Mouse (Mus musculus) kidney, embryonic 14.5 days (tissue): ENCODE results near the gene Slc46a1. TPM values are rescaled to one million over a fixed set of nuclear protein-coding genes. Genes with fewer than 3 reads are reported as not detected.

Experiments used
- ATAC-seq: fragments of 200-750 bp; cut with Nextera tagmentation; 2 replicates; pipeline ENCODE4 v1.8.0; 2017; ENCODE audit warnings: moderate number of reproducible peaks, mild to moderate bottlenecking, moderate TSS enrichment, moderate library complexity; ENCODE audit not compliant: low FRiP score, low TSS enrichment
- H3K27ac ChIP-seq: fragments of 300-500 bp; sonication (generic); 2 replicates; pipeline ENCODE4 v1.5.1; 2014; ENCODE audit warnings: low read depth, mild to moderate bottlenecking, low read length, moderate library complexity, mixed read lengths
- H3K27me3 ChIP-seq: fragments of 300-500 bp; sonication (generic); 2 replicates; pipeline ENCODE4 v1.6.1; 2014; ENCODE audit warnings: mild to moderate bottlenecking, low read length; ENCODE audit not compliant: control insufficient read depth, insufficient read depth
- H3K36me3 ChIP-seq: fragments of 300-500 bp; sonication (generic); 2 replicates; pipeline ENCODE4 v1.6.1; 2014; ENCODE audit warnings: low read length, mixed read lengths; ENCODE audit not compliant: control insufficient read depth, insufficient read depth
- H3K4me1 ChIP-seq: fragments of 300-500 bp; sonication (generic); 2 replicates; pipeline ENCODE4 v1.6.1; 2014; ENCODE audit warnings: low read length, mixed read lengths; ENCODE audit not compliant: control insufficient read depth, insufficient read depth
- H3K4me2 ChIP-seq: fragments of 300-500 bp; sonication (generic); replicated peaks from 2 replicates; pipeline ENCODE4 v1.6.1; 2014; ENCODE audit warnings: low read depth, mild to moderate bottlenecking, low read length
- H3K4me3 ChIP-seq: fragments of 300-500 bp; sonication (generic); 2 replicates; pipeline ENCODE4 v1.5.1; 2014; ENCODE audit warnings: mild to moderate bottlenecking, low read length
- H3K9ac ChIP-seq: fragments of 300-500 bp; sonication (generic); 2 replicates; pipeline ENCODE4 v1.6.1; 2014; ENCODE audit warnings: low read depth, mild to moderate bottlenecking, low read length, moderate library complexity
- H3K9me3 ChIP-seq: fragments of 300-500 bp; sonication (generic); 2 replicates; pipeline ENCODE4 v1.6.1; 2016; ENCODE audit warnings: low read length; ENCODE audit not compliant: control insufficient read depth
- WGBS: fragments of 180-500 bp; shearing (Covaris S2); extraction: QIAGEN DNeasy Blood & Tissue Kit; methylation state at CpG from one replicate; pipeline ENCODE4 v1.1.7; 2014; 5-methylcytosine and 5-hydroxymethylcytosine counted together
- polyA plus RNA-seq: library from polyadenylated mRNA; unstranded; fragments of >200 nt; fragmentation: Nextera tagmentation; extraction: Ambion mirVana; gene quantifications from 2 replicates; pipeline ENCODE4 v1.2.1, GENCODE M21; 2014

Gene Slc46a1
- polyA plus RNA-seq = 13.1 and 18.5 TPM in 2 replicates

DNA sequence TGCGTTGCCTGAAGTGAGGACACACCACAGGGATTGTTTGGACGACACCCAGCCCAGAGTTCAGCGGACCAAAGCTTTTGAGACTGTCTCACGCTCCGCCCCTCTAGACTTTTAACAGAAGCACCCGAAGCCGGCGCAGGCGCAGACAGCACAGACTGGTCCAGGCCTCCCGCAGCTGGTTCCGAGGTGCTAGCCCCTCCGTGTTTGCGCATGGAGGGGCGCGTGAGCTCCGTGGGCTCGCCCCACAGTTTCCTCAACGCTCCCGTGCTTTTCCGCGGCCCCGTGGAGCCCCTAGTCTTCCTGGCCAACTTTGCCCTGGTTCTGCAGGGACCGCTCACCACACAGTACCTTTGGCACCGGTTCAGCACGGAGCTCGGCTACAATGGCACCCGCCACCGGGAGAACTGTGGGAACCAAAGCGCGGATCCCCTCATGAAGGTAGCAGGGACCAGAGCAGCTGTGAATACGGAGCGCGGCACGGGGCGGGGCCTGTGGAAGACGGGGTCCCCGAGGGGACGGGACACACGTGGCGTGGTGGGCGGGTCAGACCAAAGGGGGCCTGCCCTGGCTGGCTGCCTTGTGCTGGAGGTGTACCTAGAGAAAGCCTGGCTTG, at the start of gene Slc46a1:
Slc46a1 (plus strand) TSS at position 130 of the 613 bp plus-strand sequence.
- Histone ChIP-seq H3K9ac (peak within 1 kb of the TSS; percentile 82), H3K27ac (peak within 1 kb of the TSS; percentile 94), H3K4me3 (peak within 1 kb of the TSS; percentile 80), H3K36me3 (no peaks in the 10 kb centered on the region; the same call in 1 of the 2 replicates), H3K4me1 (peaks cover 14% of the 10 kb centered on the region), H3K27me3 (no peaks in the 10 kb centered on the region), H3K4me2 (peak within 1 kb of the TSS; percentile 93), H3K9me3 (peaks cover 4% of the 10 kb centered on the region; the same call in 1 of the 2 replicates)
- WGBS = 1% methylated on average over 41 of the region's 41 CpGs
- ATAC-seq = peak; percentile 95

DNA sequence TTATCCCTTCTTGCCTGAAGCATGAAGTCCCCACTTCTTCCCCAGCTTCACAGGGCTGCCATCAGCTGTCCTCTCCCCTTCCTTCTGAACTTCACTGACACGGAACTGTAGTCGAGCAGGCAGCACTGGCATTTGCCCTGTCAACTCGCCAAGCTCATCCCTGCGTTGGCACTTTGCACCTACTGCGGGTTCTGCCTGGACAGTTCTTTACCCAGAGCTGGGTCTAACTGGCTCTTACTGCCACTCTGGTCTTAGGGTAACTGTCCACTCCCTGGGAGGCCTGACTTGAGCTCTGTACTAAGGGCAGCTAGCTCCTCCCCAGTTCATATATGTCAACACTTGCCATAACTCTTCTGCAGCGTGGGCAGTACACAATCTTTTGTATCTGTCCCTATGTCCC, 48.6 kb upstream of the Slc46a1 start:
- H3K9me3 ChIP-seq = no peaks in the 10 kb centered on the region
- H3K27me3 ChIP-seq = peaks cover 2% of the 10 kb centered on the region; the same call in 1 of the 2 replicates
- no peak overlapping the region for H3K4me3 ChIP-seq
- WGBS = 65% methylated on average over 6 of the region's 6 CpGs
- no peak overlapping the region for H3K9ac ChIP-seq
- H3K4me1 ChIP-seq = peaks cover 2% of the 10 kb centered on the region
- H3K27ac ChIP-seq = no peak overlapping the region
- no peak for ATAC-seq
- no peak overlapping the region for H3K4me2 ChIP-seq
- no peaks in the 10 kb centered on the region for H3K36me3 ChIP-seq

DNA sequence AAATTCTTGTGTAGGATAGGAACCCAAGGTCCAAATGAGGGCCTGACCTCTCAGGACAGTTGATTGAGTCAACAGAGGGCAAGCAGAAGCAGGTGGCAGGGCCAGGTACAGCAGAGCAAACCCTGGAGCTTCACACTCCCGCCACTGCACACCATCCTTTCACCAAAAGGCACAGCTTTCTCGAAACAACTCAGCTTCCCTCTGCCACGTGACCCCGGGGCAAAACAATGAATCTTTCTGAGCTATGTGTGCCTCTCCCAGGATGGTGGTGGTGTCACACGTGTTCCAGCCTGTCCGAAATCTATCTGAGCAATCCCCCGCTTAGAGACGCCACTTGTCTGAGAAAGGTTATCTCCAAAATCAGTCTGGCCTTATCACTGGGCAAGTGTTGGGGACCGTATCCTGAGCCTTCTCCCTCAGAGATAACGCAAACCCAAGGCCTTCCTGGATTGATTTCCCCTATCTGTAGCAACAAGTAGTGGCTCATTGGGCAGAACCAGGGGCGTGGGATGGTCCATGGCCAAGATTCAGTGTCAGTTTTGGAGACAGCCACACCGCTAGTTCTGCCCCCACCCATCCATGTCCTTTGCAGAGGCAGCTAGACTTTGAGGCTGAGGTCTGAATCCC, 45.1 kb upstream of the Slc46a1 start:
- Histone ChIP-seq H3K27me3 (peaks cover 2% of the 10 kb centered on the region; the same call in 1 of the 2 replicates), H3K9ac (no peak overlapping the region), H3K4me3 (no peak overlapping the region), H3K4me1 (peaks cover 10% of the 10 kb centered on the region), H3K4me2 (no peak overlapping the region), H3K27ac (no peak overlapping the region), H3K9me3 (no peaks in the 10 kb centered on the region), H3K36me3 (no peaks in the 10 kb centered on the region)
- no peak for ATAC-seq
- WGBS = 38% methylated on average over 12 of the region's 12 CpGs

DNA sequence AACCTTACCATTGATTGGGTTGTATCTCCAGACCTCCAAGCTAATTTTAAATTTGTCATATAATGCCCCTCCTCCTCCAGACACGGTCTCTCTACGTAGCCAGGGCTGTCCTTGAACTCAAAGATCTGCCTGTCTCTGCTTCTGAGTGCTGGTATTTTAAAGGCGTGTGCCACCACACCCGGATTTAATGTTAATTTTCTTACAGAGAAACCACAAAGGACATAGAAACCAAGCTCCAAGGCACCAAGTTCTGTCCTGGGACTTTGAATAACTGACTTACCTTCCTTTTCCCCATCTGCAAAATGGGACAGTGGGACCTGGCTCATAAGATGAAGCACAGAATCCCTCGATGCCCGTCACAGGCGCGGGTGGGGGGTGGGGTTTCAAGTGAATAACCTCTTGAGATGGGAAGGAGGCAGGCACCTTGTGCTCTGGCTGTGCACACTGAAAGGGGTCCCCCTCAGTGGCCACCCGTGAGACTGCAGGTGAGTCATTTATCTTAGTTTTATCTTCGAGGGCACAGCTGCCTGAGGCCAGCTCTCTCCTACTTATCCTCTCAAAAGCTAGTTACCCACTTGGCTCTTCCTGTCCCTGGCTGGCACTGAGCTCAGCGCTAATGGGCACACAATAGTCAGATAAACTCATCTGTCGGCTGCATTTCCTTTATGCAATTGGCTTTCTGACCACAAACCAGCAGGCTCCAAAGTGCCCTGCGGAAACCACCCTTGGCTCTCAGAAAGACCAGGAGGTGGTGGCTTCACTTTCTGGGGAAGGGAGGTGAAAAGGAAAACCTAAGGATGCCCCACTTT, 44.1 kb upstream of the Slc46a1 start:
- ATAC-seq = no peak
- H3K9ac ChIP-seq = no peak overlapping the region
- H3K36me3 ChIP-seq = no peaks in the 10 kb centered on the region
- no peaks in the 10 kb centered on the region for H3K9me3 ChIP-seq
- no peak overlapping the region for H3K4me2 ChIP-seq
- 65% methylated on average over 13 of the region's 13 CpGs for WGBS
- no peak overlapping the region for H3K4me3 ChIP-seq
- no peak overlapping the region for H3K27ac ChIP-seq
- H3K27me3 ChIP-seq = peaks cover 2% of the 10 kb centered on the region; the same call in 1 of the 2 replicates
- H3K4me1 ChIP-seq = peaks cover 10% of the 10 kb centered on the region

DNA sequence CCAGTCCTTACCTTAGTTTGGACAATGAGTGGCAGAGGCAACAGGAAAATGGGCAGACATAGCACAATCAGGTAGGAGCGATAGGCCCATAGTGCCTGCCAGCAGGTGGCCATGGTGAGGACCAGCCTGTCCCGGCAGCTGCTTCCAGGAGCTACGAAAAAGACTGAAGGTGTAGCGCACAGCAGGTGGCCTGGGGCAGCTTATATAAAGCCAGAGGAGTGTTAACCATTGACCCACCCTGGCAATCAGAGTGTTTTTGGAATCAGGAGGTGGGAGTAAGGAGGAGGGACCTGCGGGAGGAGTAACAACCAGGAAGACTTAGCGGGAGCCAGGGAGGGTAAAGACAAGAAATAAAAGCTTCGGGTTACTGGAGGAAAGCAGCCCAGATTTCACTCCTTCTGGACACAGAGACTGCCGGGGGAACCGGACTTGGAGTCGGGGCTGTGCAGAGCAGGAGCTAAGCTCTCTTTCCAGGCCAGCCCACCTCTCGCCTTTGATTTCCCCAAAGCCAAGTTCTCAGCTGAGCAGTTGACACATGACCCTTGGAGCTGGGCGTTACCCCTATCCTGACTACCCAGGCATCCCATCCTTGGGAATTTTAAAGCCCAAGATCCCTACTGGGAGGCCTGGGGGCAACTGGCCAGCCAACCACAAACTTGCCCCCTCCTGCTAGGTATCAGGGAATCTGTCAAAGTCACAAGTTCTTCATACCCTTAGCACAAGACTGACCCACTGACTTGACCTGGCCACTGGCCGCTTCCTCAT, 43.3 kb upstream of the Slc46a1 start, which contains the start of gene Slc13a2:
Slc13a2 (minus strand) TSS at position 163 of the 765 bp plus-strand sequence.
- Histone ChIP-seq H3K4me1 (peaks cover 10% of the 10 kb centered on the region), H3K9ac (0 out of 2 replicates have a peak within 1 kb of the TSS, but pooled peaks have one; percentile 7), H3K4me3 (peak within 1 kb of the TSS; percentile 10; the same call in 1 of the 2 replicates), H3K27me3 (peaks cover 2% of the 10 kb centered on the region; the same call in 1 of the 2 replicates), H3K4me2 (peak within 1 kb of the TSS; percentile 22; the same call in 1 of the 2 replicates), H3K36me3 (no peaks in the 10 kb centered on the region), H3K27ac (no peak within 1 kb of the TSS), H3K9me3 (no peaks in the 10 kb centered on the region)
- peak; percentile 37; the same call in 1 of the 2 replicates for ATAC-seq
- WGBS = 9% methylated on average over 13 of the region's 13 CpGs

DNA sequence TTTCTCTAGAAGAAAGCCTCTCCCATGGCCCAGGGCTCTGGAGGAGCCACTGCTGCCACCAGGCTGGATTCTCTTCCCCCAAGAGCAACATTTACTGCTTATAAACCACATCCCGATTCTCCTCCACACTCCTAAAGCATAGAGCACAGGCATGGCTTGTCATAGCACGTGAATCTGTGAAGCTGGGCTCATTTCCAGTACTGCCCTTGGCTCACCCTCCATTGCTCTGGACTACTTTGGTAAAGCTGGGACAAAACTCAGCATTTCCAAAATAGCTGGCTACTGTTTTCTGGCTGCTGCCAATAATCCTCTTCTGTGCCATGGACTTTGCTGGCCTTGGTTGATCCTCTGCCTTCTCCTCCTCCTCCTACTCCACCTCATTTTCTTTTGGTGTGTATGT, 41.1 kb upstream of the Slc46a1 start:
- Histone ChIP-seq H3K4me1 (peaks cover 10% of the 10 kb centered on the region), H3K27ac (no peak overlapping the region), H3K9me3 (no peaks in the 10 kb centered on the region), H3K27me3 (no peaks in the 10 kb centered on the region), H3K4me3 (no peak overlapping the region), H3K9ac (no peak overlapping the region), H3K36me3 (no peaks in the 10 kb centered on the region), H3K4me2 (no peak overlapping the region)
- WGBS = 59% methylated on average over 2 of the region's 2 CpGs
- no peak for ATAC-seq

DNA sequence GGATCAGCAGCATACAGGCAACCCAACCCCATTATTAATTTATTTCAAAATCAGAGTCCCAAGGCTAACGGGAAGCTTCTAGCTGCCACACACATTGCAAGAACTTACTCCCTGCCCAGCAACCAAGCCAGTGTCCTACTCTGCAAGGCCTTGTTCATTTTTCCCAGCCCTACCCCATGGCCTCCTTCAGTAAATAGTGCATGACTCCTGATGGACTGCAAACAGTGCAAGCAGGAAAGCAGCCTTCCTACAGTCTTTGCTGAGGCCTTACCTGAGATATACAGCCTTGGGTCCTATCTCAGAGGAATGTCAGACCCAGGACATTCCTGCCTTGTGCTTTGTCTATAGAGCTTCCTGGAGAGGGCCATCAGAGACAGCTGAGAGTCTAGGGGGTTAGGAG, 39.9 kb upstream of the Slc46a1 start:
- WGBS = 94% methylated on average over 1 of the region's 1 CpGs
- H3K9me3 ChIP-seq = no peaks in the 10 kb centered on the region
- H3K27me3 ChIP-seq = no peaks in the 10 kb centered on the region
- H3K4me3 ChIP-seq = no peak overlapping the region
- H3K4me2 ChIP-seq = no peak overlapping the region
- ATAC-seq = no peak
- H3K27ac ChIP-seq = no peak overlapping the region
- peaks cover 10% of the 10 kb centered on the region for H3K4me1 ChIP-seq
- H3K36me3 ChIP-seq = no peaks in the 10 kb centered on the region
- H3K9ac ChIP-seq = no peak overlapping the region

DNA sequence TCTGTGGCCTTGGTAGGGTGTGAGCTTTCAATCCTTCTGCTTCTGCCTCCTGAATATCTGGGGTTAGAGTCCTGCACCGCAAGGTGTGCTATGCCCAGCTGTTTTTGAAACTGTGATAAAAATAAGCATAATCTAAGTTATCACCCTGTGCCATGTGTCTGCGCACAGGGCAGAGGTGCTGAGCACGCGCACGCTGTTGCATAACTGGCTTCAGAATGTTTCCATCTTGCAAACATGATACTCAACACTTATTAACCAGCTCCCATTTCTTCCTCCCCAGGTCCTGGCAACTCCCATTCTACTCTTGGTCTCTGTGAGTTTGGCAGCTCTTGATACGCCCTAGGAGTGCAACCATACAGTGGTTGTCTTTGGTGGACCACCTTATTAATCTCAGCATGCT, 37.8 kb upstream of the Slc46a1 start:
- no peak overlapping the region for H3K4me3 ChIP-seq
- H3K36me3 ChIP-seq = no peaks in the 10 kb centered on the region
- H3K27ac ChIP-seq = no peak overlapping the region
- H3K9ac ChIP-seq = no peak overlapping the region
- no peak overlapping the region for H3K4me2 ChIP-seq
- H3K9me3 ChIP-seq = no peaks in the 10 kb centered on the region
- 87% methylated on average over 6 of the region's 6 CpGs for WGBS
- no peaks in the 10 kb centered on the region for H3K27me3 ChIP-seq
- H3K4me1 ChIP-seq = no peaks in the 10 kb centered on the region
- ATAC-seq = no peak
